Mouse (Mus musculus) layer of hippocampus, postnatal 36 days (tissue): ENCODE data around the gene Pms1. TPM values are rescaled to one million over a fixed set of nuclear protein-coding genes. Genes with fewer than 3 reads are reported as not detected.

Experiments used
- DNase-seq, 2 experiments: peaks; one replicate each; pipeline ENCODE4 v3.0.0; 2022
- total RNA-seq, 2 experiments: library from RNA; stranded (reverse); gene quantifications; 2 replicates each; pipeline ENCODE4 v1.2.3; 2021

Pms1 gene
- total RNA-seq, 2 experiments from 2014 or later: 25.8 to 27.0 TPM

GRCm38 (mm10) chr1:53194536-53194935, 102.3 kb downstream of the Pms1 start:
- DNase-seq: no peak

DNA sequence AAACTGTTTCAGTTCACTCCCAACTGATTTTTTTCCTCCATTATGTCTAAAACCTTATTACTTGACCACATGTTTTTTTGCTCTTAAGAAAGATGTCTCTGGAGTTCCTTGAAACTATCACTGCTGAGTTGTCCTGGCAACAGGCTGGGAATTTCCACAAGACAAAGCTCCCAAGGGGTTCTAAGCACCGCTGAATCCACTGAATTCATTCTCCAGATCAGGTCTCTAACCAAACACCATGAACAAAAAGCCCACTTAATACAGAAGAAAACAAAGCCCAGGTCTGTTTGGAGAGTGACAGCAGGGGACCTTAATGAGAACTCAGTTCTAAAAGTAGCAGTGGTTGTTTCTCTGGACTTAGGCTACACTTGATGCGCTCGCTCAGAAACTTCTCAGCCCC, 105.6 kb downstream of the Pms1 start:
- no peak for DNase-seq

DNA sequence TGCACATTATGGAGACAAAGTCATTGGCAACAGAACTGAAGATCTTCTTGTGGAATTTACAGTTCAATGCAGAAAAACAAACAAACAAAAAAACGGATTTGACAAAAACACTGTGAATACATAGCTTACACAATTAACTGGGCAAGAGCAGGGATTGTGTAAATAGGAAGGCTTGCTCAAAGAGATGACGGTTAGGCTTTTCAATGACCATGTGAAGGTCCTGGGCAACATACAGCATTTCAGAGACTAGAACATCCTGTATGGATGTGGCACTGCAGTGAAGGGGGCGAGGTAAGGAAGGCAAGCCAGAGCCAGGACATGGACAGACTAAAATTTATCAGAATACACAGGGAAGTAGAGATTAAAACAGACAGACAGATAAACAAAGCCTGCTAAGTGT, 107.2 kb downstream of the Pms1 start:
- no peak for DNase-seq

GRCm38 (mm10) chr1:53187536-53187935, 109.3 kb downstream of the Pms1 start, which contains the start of gene 1700019A02Rik:
Gene 1700019A02Rik, minus strand, starts transcription at chr1:53187636.
- no peak for DNase-seq

GRCm38 (mm10) chr1:53186301-53186700, 110.5 kb downstream of the Pms1 start:
- DNase-seq: no peak

GRCm38 (mm10) chr1:53157715-53158114, 139.1 kb downstream of the Pms1 start:
- DNase-seq: no peak

Other genes starting within 250 kb of the Pms1 start
- gene Mstn, start 235.4 kb downstream of the Pms1 start, total RNA-seq: under 1 TPM; 0.51 to 0.65 TPM
- not detected for gene 1700019A02Rik, start 109.4 kb downstream of the Pms1 start, total RNA-seq
- gene Ormdl1, start 77 bp upstream of the Pms1 start, total RNA-seq: 1 to 10 TPM; 8.4 to 8.7 TPM
- under 1 TPM in 1 of 2 experiments, not detected in 1; 0.95 TPM for gene Gm28778, start 93 bp upstream of the Pms1 start, total RNA-seq
- 10 to 100 TPM; 17.9 to 18.9 TPM for gene Osgepl1, start 16.6 kb upstream of the Pms1 start, total RNA-seq
- not detected for gene Asdurf, start 55.6 kb upstream of the Pms1 start, total RNA-seq
- gene Gm28551, start 55.6 kb upstream of the Pms1 start, total RNA-seq: under 1 TPM; 0.13 to 0.30 TPM
- 10 to 100 TPM; 20.2 to 21.2 TPM for gene Asnsd1, start 55.7 kb upstream of the Pms1 start, total RNA-seq